Mouse (Mus musculus): Measurements from ENCODE around the gene Naa15. TPM values are rescaled to one million over a fixed set of nuclear protein-coding genes. Genes with fewer than 3 reads are reported as not detected.

Gene Naa15
- polyA plus RNA-seq (2014; fragmentation: Illumina TruSeq; extraction: RNeasy Lipid Tissue Mini Kit (QIAGEN cat#74804); ENCODE audit: low read depth, low replicate concordance): 355 TPM

GRCm38 (mm10) chr3:51415098-51416072, at the start of gene Naa15:
Gene Naa15 (plus strand): TSS chr3:51415148.

GRCm38 (mm10) chr3:51396219-51397068, 18.5 kb upstream of the Naa15 start, which contains the start of gene Mgarp:
Gene Mgarp (minus strand): TSS chr3:51396738.

GRCm38 (mm10) chr3:51408561-51409183, 6.3 kb upstream of the Naa15 start, which contains the start of gene Ndufc1:
Gene Ndufc1 (minus strand): TSS chr3:51408988.

GRCm38 (mm10) chr3:51483741-51484359, 68.9 kb downstream of the Naa15 start, which contains the start of gene Rab33b:
Gene Rab33b (plus strand): TSS chr3:51483920.

Other genes with a start within 250 kb of the Naa15 start
- 37.8 TPM for gene Noct, start 190.7 kb upstream of the Naa15 start, polyA plus RNA-seq (2014; fragmentation: Illumina TruSeq; extraction: RNeasy Lipid Tissue Mini Kit (QIAGEN cat#74804); ENCODE audit: low read depth, low replicate concordance)
- gene Elf2, start 74.5 kb upstream of the Naa15 start, polyA plus RNA-seq (2014; fragmentation: Illumina TruSeq; extraction: RNeasy Lipid Tissue Mini Kit (QIAGEN cat#74804); ENCODE audit: low read depth, low replicate concordance): 72.4 TPM
- gene Mgarp, start 18.4 kb upstream of the Naa15 start, polyA plus RNA-seq (2014; fragmentation: Illumina TruSeq; extraction: RNeasy Lipid Tissue Mini Kit (QIAGEN cat#74804); ENCODE audit: low read depth, low replicate concordance): 1,434 TPM
- 873 TPM for gene Ndufc1, start 6.2 kb upstream of the Naa15 start, polyA plus RNA-seq (2014; fragmentation: Illumina TruSeq; extraction: RNeasy Lipid Tissue Mini Kit (QIAGEN cat#74804); ENCODE audit: low read depth, low replicate concordance)
- gene Rab33b, start 68.8 kb downstream of the Naa15 start, polyA plus RNA-seq (2014; fragmentation: Illumina TruSeq; extraction: RNeasy Lipid Tissue Mini Kit (QIAGEN cat#74804); ENCODE audit: low read depth, low replicate concordance): 31.3 TPM
- gene Setd7, start 145.7 kb downstream of the Naa15 start, polyA plus RNA-seq (2014; fragmentation: Illumina TruSeq; extraction: RNeasy Lipid Tissue Mini Kit (QIAGEN cat#74804); ENCODE audit: low read depth, low replicate concordance): 82.8 TPM
- 36.3 TPM for gene Mgst2, start 245.2 kb downstream of the Naa15 start, polyA plus RNA-seq (2014; fragmentation: Illumina TruSeq; extraction: RNeasy Lipid Tissue Mini Kit (QIAGEN cat#74804); ENCODE audit: low read depth, low replicate concordance)

Data from adrenal gland, adult 10 weeks (tissue).